Mouse (Mus musculus) hindbrain, postnatal 0 days (tissue): ENCODE measurements at regions not wholly inside any gene's neighbourhood (a gene's known extent, or its start where the extent isn't known, plus 50 kb on each side); places are given as distances from the start of the nearest gene placed in this dataset.
A peak's percentile ranks its signal among the peaks of the same experiment; 100 is the strongest.

Source experiments
- ATAC-seq: fragments of 200-750 bp; cut with Nextera tagmentation; 2 replicates; pipeline ENCODE4 v1.8.0; 2017; ENCODE audit warnings: mild to moderate bottlenecking, moderate TSS enrichment, moderate library complexity
- DNase-seq: peaks from one replicate; pipeline ENCODE4 v3.0.0-alpha.2; 2015; ENCODE audit warnings: low spot score
- H3K27ac ChIP-seq: fragments of 300-500 bp; sonication (generic); 2 replicates; pipeline ENCODE4 v1.5.1; 2014; ENCODE audit warnings: mild to moderate bottlenecking
- H3K27me3 ChIP-seq: fragments of 300-500 bp; sonication (generic); 2 replicates; pipeline ENCODE4 v1.6.1; 2014; ENCODE audit warnings: low read length, mixed read lengths; ENCODE audit not compliant: insufficient read depth
- H3K36me3 ChIP-seq: fragments of 300-500 bp; sonication (generic); 2 replicates; pipeline ENCODE4 v1.6.1; 2014; ENCODE audit warnings: low read length, mixed read lengths; ENCODE audit not compliant: insufficient read depth
- H3K4me1 ChIP-seq: fragments of 300-500 bp; sonication (generic); 2 replicates; pipeline ENCODE4 v1.6.1; 2014; ENCODE audit warnings: antibody characterized with exemption, low read length, mixed read lengths; ENCODE audit not compliant: insufficient read depth
- H3K4me2 ChIP-seq: fragments of 300-500 bp; sonication (generic); 2 replicates; pipeline ENCODE4 v1.6.1; 2014; ENCODE audit warnings: low read depth, mild to moderate bottlenecking, low read length, moderate library complexity, mixed read lengths
- H3K4me3 ChIP-seq: fragments of 300-500 bp; sonication (generic); 2 replicates; pipeline ENCODE4 v1.5.1; 2014; ENCODE audit warnings: low read length
- H3K9ac ChIP-seq: fragments of 300-500 bp; sonication (generic); replicated peaks from 2 replicates; pipeline ENCODE4 v1.6.1; 2014; ENCODE audit warnings: mild to moderate bottlenecking, low read length, moderate library complexity, mixed read lengths
- H3K9me3 ChIP-seq: fragments of 300-500 bp; sonication (generic); 2 replicates; pipeline ENCODE4 v1.6.1; 2016; ENCODE audit warnings: low read length, mixed read lengths
- CTCF ChIP-seq: IDR thresholded peaks from 2 replicates; pipeline ENCODE4 v1.5.1; 2016; ENCODE audit warnings: antibody characterized with exemption, control low read depth, low read depth
- WGBS: fragments of 180-500 bp; shearing (Covaris S2); extraction: QIAGEN DNeasy Blood & Tissue Kit; methylation state at CpG from one replicate; pipeline ENCODE4 v1.1.7; 2014; 5-methylcytosine and 5-hydroxymethylcytosine counted together

DNA sequence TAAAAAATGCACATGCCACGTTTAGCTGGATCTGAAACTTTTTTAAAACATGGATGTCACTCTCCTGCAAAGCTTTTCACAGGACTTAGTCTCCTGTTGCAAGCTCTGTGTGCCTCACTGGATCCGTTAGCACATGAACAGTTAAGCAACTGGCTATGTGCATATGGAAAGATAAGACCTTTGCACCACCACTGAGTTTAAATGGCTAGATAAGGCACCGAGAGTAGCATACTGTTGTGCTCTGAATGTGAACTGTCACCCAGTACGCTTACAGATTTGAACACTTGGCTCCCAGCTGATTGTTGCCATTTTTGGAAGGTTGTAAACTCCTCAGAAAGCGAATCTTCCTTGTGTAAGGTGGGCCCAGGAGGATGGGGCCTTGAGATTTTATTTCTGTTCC lies 151.4 kb upstream of the Cadm1 start:
- H3K4me1 ChIP-seq: 0 out of 2 replicates have a peak, but pooled peaks cover 5% of the 10 kb centered on the region
- DNase-seq (no peak), ATAC-seq (no peak)
- WGBS: 84% methylated on average over 5 of the region's 5 CpGs
- H3K4me2 ChIP-seq: no peak overlapping the region
- H3K4me3 ChIP-seq: no peak overlapping the region
- no peak for TF ChIP-seq CTCF
- H3K9me3 ChIP-seq: no peaks in the 10 kb centered on the region
- no peaks in the 10 kb centered on the region for H3K27me3 ChIP-seq
- no peak overlapping the region for H3K27ac ChIP-seq
- H3K36me3 ChIP-seq: no peaks in the 10 kb centered on the region
- no peak overlapping the region for H3K9ac ChIP-seq

DNA sequence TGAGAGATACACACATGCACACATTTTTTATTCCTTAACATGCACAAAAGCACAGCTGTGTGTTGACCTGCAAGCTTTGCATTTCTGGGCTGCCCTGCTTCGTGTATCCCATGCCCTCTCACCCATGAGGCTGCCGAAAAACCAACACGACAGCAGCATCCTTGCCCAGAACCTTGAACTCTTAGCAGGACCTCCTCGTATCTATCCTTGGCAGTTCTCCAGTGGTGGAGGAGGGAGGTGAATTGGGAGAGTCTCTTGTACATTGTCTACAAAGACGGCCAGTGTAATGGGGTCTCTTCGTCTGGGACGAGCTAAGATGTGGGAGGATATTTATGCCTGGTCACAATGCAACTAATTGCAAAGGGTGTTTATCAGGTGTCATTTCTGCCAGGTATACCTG lies 149.6 kb upstream of the Cadm1 start:
- DNase-seq (no peak), ATAC-seq (no peak)
- no peak overlapping the region for H3K27ac ChIP-seq
- H3K9me3 ChIP-seq: no peaks in the 10 kb centered on the region
- no peak for TF ChIP-seq CTCF
- H3K27me3 ChIP-seq: no peaks in the 10 kb centered on the region
- 47% methylated on average over 7 of the region's 7 CpGs for WGBS
- H3K4me1 ChIP-seq: peaks cover 14% of the 10 kb centered on the region; the same call in 1 of the 2 replicates
- no peak overlapping the region for H3K9ac ChIP-seq
- no peaks in the 10 kb centered on the region for H3K36me3 ChIP-seq
- no peak overlapping the region for H3K4me3 ChIP-seq
- H3K4me2 ChIP-seq: no peak overlapping the region

DNA sequence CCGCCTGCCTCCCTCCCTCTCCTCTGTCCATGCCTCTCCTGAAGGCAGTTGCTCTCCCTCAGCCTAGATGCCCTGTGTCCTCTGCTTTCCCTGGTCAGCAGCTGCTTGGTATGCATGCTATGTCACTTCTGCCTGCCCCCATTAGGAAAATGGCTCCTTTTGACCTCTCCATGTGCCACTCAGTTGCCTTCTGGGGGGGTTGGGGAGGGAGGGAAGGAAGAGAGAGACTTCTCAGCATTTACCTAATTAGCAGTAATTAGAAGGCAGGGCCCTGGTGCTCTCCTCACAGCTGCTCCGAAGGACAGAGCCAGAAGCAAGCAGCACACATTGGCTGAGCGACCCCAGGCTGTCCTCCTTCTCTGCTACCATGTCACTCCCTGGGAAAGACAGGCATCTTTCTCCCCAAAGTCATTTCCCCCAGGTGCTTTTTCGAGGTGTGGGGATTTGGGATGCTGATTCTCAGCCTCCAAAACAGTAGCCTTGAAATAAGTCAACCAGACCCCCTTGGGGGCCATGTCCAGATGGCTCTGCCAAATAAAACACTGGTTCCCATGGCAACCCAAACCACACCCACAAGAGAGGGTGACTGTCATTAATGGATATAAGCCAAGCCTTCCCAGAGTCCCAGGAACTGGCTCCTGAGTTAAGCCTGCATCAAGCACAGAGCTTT lies 145.7 kb upstream of the Cadm1 start:
- no peak for TF ChIP-seq CTCF
- Histone ChIP-seq H3K4me3 (no peak overlapping the region), H3K9me3 (no peaks in the 10 kb centered on the region), H3K27me3 (no peaks in the 10 kb centered on the region), H3K4me2 (no peak overlapping the region), H3K4me1 (peaks cover 32% of the 10 kb centered on the region), H3K9ac (no peak overlapping the region), H3K27ac (no peak overlapping the region), H3K36me3 (no peaks in the 10 kb centered on the region)
- peak; percentile 48 for DNase-seq
- peak; percentile 76 for ATAC-seq
- 31% methylated on average over 4 of the region's 4 CpGs for WGBS

DNA sequence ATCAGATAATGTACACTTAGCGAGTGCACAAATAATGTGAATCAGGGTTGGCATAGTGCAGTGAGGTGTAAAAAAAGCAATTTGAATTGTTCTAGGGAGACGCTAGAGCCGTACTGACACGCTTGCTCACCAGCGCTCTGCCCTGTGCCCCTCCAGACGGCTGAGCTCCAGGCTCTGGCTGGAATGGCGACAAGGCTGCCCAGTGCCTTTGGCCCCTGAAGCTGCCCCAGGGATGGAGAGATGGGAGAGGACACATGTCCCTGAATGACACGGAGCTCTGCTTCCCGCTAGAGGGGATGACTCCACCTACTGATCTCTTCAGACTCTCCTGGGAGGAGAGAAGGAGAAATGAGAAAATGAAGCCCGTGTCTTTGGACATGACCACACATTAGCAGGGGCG lies 143.3 kb upstream of the Cadm1 start:
- H3K4me1 ChIP-seq: peaks cover 27% of the 10 kb centered on the region
- no peaks in the 10 kb centered on the region for H3K9me3 ChIP-seq
- no peak overlapping the region for H3K9ac ChIP-seq
- no peaks in the 10 kb centered on the region for H3K27me3 ChIP-seq
- DNase-seq: no peak
- H3K4me2 ChIP-seq: no peak overlapping the region
- ATAC-seq: no peak
- H3K36me3 ChIP-seq: no peaks in the 10 kb centered on the region
- no peak for TF ChIP-seq CTCF
- 56% methylated on average over 11 of the region's 11 CpGs for WGBS
- H3K27ac ChIP-seq: no peak overlapping the region
- no peak overlapping the region for H3K4me3 ChIP-seq

DNA sequence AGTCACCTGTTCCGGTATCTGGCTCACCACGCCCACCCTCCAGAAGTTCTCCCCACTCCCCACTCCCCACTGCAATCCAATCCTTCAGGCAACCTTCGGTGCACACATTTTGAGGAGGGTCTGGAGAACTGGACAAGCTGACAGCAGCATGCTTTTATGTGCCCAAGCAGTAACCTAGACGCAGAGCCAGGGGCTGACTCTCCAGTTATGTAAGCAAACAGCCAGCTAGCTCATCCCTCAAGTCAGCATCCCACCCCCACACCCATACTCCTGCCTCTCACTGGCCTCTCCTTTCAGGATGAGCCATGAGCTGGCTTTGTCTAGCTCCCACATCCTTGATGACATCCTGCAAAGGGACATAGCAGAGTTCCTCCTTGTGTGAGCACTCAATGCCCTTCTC lies 142.8 kb upstream of the Cadm1 start:
- no peaks in the 10 kb centered on the region for H3K27me3 ChIP-seq
- no peaks in the 10 kb centered on the region for H3K9me3 ChIP-seq
- ATAC-seq (no peak), DNase-seq (no peak)
- TF ChIP-seq CTCF: no peak
- no peaks in the 10 kb centered on the region for H3K36me3 ChIP-seq
- H3K4me3 ChIP-seq: no peak overlapping the region
- H3K27ac ChIP-seq: no peak overlapping the region
- peaks cover 27% of the 10 kb centered on the region for H3K4me1 ChIP-seq
- H3K9ac ChIP-seq: no peak overlapping the region
- 56% methylated on average over 4 of the region's 4 CpGs for WGBS
- no peak overlapping the region for H3K4me2 ChIP-seq

DNA sequence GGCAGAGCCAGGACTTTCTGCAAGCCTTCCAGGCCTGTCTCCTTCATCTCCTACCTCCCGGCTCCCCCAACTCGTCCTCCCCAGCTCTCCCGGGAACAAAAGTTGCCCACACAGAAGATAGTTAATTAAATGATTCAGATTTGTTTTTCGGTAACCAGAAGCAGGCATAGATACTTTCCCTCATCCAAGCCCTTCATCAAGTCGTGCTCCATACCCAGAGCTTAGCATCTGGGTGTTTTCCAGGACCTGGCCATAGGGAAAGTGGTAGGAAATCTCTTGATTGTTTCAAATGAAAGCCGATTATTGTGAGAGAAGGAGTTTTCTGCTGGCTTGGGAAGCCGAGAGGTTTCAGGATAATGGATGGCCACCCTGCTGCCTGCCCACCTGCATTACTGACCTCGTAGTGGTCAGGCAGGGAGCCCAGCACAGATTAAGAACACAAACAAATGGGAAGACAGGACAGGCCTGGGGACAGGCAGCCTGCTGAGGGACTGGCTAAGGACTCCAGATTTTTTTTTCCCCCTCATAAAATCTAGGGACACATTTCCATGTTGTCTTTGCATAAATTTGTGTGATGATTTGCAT lies 142.2 kb upstream of the Cadm1 start:
- WGBS: 35% methylated on average over 8 of the region's 8 CpGs
- ATAC-seq: no peak
- TF ChIP-seq CTCF: no peak
- no peak overlapping the region for H3K27ac ChIP-seq
- no peaks in the 10 kb centered on the region for H3K36me3 ChIP-seq
- H3K4me1 ChIP-seq: peaks cover 27% of the 10 kb centered on the region
- no peak overlapping the region for H3K4me2 ChIP-seq
- H3K27me3 ChIP-seq: no peaks in the 10 kb centered on the region
- H3K9ac ChIP-seq: no peak overlapping the region
- no peaks in the 10 kb centered on the region for H3K9me3 ChIP-seq
- DNase-seq: no peak
- H3K4me3 ChIP-seq: no peak overlapping the region

DNA sequence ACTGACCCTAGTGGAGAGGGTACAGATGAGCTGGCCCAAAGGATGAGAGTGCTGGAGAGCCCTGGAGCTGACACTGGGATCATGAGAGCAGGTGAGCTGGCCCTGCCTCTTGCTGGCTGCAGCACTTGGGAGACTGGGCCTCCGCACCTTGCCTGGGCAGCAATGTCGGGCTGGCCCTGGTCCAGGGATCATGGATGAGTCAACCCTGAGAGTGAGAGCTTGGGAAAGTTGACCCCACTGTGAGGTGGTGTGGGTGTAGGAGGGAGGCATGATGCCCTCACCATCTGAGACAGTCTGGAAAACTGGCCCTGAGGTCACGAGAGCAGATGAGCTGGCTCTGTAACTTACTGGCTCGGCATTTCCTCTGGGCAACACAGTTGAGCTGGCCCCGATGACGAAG lies 140.1 kb upstream of the Cadm1 start:
- 92% methylated on average over 6 of the region's 6 CpGs for WGBS
- ATAC-seq (no peak), DNase-seq (no peak)
- TF ChIP-seq CTCF: no peak
- H3K36me3 ChIP-seq: no peaks in the 10 kb centered on the region
- H3K4me1 ChIP-seq: peaks cover 18% of the 10 kb centered on the region
- H3K27ac ChIP-seq: no peak overlapping the region
- H3K4me3 ChIP-seq: no peak overlapping the region
- no peaks in the 10 kb centered on the region for H3K9me3 ChIP-seq
- no peak overlapping the region for H3K9ac ChIP-seq
- no peaks in the 10 kb centered on the region for H3K27me3 ChIP-seq
- no peak overlapping the region for H3K4me2 ChIP-seq
